Mouse (Mus musculus) megakaryocyte, embryonic 14.5 days (primary cell): ENCODE results near the gene Gse1.

Experiments
- FLI1 ChIP-seq: IDR thresholded peaks from 2 replicates; pipeline ENCODE4 v1.6.1; 2012; ENCODE audit warnings: low read length, inconsistent platforms, mixed read lengths
- GATA1 ChIP-seq: IDR thresholded peaks from 3 replicates; pipeline ENCODE4 v1.6.1; 2012; ENCODE audit warnings: mixed read lengths, low read length, inconsistent platforms, borderline replicate concordance

GRCm38 (mm10) chr8:120375170-120375569 lies 146.9 kb downstream of the Gse1 start:
- TF ChIP-seq GATA1 (no peak), FLI1 (no peak)
